Mouse (Mus musculus) kidney, adult 9 months (tissue): ENCODE data around the gene Hist2h2be.
"Not testable (repeated sequence)": the region's sequence is repeated elsewhere in the genome, so short reads cannot be mapped to it uniquely, and the experiment has no call there.

Source experiments
- DNase-seq: peaks from one replicate; pipeline ENCODE4 v3.0.0; 2022

Gene Hist2h2be

DNA sequence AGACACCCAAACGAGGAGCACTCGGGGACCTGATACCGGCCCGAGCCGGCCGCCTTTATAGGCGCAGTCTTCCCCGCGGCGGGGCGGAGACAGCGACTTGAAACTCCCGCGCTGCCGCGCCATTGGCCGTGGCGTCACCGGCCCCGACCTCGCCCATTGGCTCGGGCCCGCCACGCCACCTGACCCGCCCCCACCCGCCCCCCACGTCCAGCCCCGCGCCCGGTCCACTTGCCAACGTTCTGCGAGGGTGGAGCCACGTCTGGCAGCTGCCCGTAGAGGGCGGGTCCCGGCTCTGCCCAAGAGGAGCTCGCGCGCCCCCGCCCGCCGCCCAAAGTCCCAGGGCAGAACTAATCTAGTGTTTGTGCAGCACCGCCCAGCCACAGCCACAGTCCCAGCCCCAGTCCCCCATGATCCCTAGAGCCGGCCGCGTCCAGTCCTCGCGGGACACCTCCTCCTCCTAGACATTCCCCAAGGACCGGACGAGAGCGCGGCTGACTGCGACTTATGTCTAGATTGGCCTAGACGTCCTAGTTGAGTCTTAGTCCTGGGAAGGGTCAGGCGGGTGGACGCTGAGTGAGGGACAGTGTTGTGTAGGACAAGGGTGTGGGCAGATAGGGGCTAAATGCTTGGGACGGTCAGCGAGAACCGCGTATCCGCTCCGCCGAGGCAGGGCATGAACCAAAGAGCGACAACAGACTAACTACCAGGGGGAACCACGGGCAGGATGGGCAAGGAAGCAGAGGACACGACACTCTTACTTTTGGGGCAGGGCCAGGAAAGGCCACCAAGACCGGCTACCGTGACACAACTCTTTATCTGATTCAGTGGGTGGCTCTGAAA lies 18.3 kb downstream of the Hist2h2be start, which contains the start of gene Hist2h3c2:
TSS of gene Hist2h3c2 (minus strand) at position 174 of the 840 bp plus-strand sequence.
- DNase-seq: peak; percentile 48

DNA sequence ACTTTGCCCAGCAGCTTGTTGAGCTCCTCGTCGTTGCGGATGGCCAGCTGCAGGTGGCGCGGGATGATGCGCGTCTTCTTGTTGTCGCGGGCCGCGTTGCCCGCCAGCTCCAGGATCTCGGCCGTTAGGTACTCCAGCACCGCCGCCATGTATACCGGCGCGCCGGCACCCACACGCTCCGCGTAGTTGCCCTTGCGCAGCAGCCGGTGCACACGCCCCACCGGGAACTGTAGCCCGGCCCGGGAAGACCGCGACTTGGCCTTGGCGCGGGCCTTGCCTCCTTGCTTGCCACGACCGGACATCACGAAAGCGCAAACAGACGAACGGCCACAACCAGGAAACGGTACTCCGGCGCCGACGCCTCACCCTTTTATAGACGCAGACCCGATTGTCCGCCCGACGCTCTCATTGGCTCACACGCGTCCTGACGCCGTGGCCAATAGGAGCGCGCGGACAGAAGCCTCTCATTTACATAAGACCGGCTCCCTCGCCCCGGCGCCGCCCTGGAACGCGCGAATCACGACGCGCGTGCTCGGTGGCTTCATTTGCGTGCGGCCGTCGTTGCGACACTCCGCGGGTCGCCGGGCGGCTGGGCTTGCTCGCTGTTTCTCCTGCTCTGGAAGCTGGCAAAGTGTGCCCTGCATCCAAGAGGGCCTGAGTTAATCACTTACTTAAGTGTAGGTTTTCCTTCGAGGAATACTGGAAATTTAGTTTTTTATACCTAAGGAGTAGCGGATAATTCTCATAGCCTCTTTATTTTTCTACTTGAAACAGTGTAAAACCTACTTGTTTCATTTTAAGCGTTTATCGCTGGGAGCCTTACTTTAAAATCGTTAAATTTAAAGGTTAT lies 19.3 kb downstream of the Hist2h2be start, which contains the start of gene Hist2h2aa2:
TSS of gene Hist2h2aa2 (minus strand) at position 328 of the 850 bp plus-strand sequence.
- DNase-seq: peak; percentile 98

- DNase-seq: peak; percentile 32
Measured at GRCm38 (mm10) chr3:96240799-96241197, 19.9 kb downstream of the Hist2h2be start.

GRCm38 (mm10) chr3:96243921-96244572 lies 23.1 kb downstream of the Hist2h2be start:
- peak; percentile 70 for DNase-seq

- DNase-seq: peak; percentile 89
Measured at GRCm38 (mm10) chr3:96245003-96245886, 24.3 kb downstream of the Hist2h2be start, which contains the start of gene Hist2h2aa1. Hist2h2aa1 (plus strand) TSS chr3:96245497.

GRCm38 (mm10) chr3:96246018-96246417 lies 25.1 kb downstream of the Hist2h2be start:
- not testable (repeated sequence) for DNase-seq

DNA sequence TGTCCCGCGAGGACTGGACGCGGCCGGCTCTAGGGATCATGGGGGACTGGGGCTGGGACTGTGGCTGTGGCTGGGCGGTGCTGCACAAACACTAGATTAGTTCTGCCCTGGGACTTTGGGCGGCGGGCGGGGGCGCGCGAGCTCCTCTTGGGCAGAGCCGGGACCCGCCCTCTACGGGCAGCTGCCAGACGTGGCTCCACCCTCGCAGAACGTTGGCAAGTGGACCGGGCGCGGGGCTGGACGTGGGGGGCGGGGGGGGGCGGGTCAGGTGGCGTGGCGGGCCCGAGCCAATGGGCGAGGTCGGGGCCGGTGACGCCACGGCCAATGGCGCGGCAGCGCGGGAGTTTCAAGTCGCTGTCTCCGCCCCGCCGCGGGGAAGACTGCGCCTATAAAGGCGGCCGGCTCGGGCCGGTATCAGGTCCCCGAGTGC lies 25.5 kb downstream of the Hist2h2be start, which contains the start of gene Hist2h3c1:
TSS of gene Hist2h3c1 (plus strand) at position 259 of the 430 bp plus-strand sequence.
- not testable (repeated sequence) for DNase-seq

GRCm38 (mm10) chr3:96247356-96248140 lies 26.6 kb downstream of the Hist2h2be start:
- DNase-seq: no peak

GRCm38 (mm10) chr3:96248141-96249033 lies 27.5 kb downstream of the Hist2h2be start:
- DNase-seq: no peak

DNA sequence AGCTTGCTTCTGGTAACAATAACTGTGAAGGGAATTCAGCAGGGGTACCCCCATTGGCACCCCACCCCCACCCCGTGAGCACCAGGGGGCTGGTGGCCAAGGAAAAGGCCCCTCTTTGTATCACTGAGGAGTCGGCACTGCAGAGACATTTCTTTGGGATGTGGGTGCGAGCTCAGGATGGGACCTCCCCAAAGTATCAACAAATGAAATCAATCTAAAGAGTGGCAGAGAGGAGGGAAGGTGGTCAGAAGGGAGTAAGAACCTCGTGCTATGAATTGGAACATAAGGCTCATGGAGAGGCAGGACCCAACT lies 28.1 kb downstream of the Hist2h2be start:
- DNase-seq: no peak

GRCm38 (mm10) chr3:96250890-96251289 lies 30.0 kb downstream of the Hist2h2be start:
- DNase-seq: no peak

- DNase-seq: no peak
Measured at GRCm38 (mm10) chr3:96251787-96252186, 30.9 kb downstream of the Hist2h2be start.

- no peak for DNase-seq
Measured at GRCm38 (mm10) chr3:96254683-96255355, 33.9 kb downstream of the Hist2h2be start.

DNA sequence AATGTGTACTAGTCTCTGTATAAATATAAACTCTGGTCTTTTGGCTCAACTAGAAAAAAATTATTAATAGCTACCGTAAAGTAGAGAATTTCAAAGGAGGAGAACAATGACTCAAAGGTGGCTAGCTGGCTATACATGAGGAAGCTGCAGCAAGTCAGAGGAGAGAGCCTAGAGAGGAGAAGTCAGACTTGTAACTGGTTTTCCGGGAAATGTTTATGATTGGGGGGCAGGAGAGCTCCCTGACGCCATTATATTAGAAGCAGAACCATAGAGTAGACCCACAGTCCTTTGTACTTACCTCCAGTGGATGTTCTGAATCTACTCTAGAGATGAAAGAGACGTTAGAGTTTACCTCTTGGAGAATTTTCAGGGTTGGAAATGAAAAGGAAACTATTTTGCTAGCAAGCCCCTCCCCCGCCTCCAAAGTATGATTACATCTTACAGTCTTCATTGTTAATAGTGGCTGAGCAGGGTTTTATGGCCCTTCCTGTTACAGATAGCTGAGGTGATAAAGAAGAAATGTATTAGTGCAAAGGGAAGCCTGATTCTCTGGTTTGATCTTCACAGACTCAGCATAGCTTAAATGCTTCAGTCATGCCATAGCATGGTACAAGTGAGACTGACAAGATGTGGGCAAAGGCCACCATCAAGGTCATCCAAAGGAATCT lies 35.1 kb downstream of the Hist2h2be start:
- DNase-seq: no peak

- DNase-seq: no peak
Measured at GRCm38 (mm10) chr3:96257190-96257589, 36.3 kb downstream of the Hist2h2be start.

- no peak for DNase-seq
Measured at GRCm38 (mm10) chr3:96260220-96260619, 39.3 kb downstream of the Hist2h2be start.

DNA sequence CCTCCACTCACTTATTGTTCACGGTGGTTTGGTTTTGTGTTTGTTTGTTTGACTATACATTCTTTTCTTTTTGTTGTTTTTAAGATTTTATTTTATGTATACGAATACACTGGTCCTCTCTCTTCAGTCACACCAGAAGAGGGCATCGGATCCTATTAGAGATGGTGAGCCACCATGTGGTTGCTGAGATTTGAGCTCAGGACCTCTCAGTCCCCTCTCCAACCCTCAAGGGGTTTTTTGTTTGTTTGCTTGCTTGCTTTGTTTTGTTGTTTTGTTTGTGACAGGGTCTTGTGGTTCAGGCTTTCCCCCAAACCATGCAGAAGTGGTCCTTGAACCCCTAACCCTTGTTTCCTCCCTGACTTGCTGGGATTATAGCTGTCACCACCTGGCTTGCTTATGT lies 40.7 kb downstream of the Hist2h2be start:
- DNase-seq: no peak

GRCm38 (mm10) chr3:96262216-96262875 lies 41.4 kb downstream of the Hist2h2be start:
- peak; percentile 86 for DNase-seq
